ENCODE assay signal across 17 mouse cellular contexts in genomic region chr6:56027966-56028365, GRCm38 (mm10). TPM values are rescaled to one million over a fixed set of nuclear protein-coding genes. Genes with fewer than 3 reads are reported as not detected.
A peak's percentile ranks its signal among the peaks of the same experiment; 100 is the strongest.
DNase-seq lines count a peak whose midpoint lies in the region; ATAC-seq and TF ChIP-seq lines count a peak whose summit lies in the region.
"Had no signal": no experiment of that assay in that cellular context is flagged by ENCODE, and none has a peak within 500 bp of the region (broad histone marks: within the 10 kb centered on the region; RNA-seq: fewer than 3 reads in every experiment).

No protein-coding gene starts in this region.

- H3K4me1 ChIP-seq in lung, embryonic 14.5 days (ENCODE audit: insufficient read depth) = no peaks in the 10 kb centered on the region
- H3K4me1 ChIP-seq in forebrain, embryonic 16.5 days (replicated peaks; ENCODE audit: control insufficient read depth, insufficient read depth, low read length) = peaks cover 3% of the 10 kb centered on the region; the same call in 1 of the 2 replicates
- 0 out of 2 replicates have a peak, but pooled peaks cover 4% of the 10 kb centered on the region for H3K4me1 ChIP-seq in heart, embryonic 10.5 days
- H3K4me1 ChIP-seq: intestine, embryonic 15.5 days had no signal

- ATAC-seq in frontal cortex, adult (ENCODE audit: low TSS enrichment) = peak; percentile 82
- ATAC-seq in lung, embryonic 14.5 days (ENCODE audit: insufficient read depth) = no peak
- ATAC-seq in forebrain, embryonic 16.5 days = 0 out of 2 replicates have a peak, but pooled peaks have one; percentile 16
- ATAC-seq: CD4-positive, CD25-positive, alpha-beta regulatory T cell, adult 4 months; intestine, embryonic 15.5 days had no signal

- no peak overlapping the region for H3K9ac ChIP-seq in lung, embryonic 14.5 days
- no peak overlapping the region for H3K9ac ChIP-seq in forebrain, embryonic 16.5 days (replicated peaks; ENCODE audit: low read depth, low read length)
- H3K9ac ChIP-seq: heart, embryonic 12.5 days; intestine, embryonic 15.5 days had no signal

- WGBS in lung, embryonic 14.5 days = 74% methylated on average over 5 of the region's 5 CpGs
- 59% methylated on average over 5 of the region's 5 CpGs for WGBS in forebrain, embryonic 16.5 days
- whole genome bisulfite sequencing in heart, embryonic 10.5 days = 91% methylated on average over 5 of the region's 5 CpGs

- no peak overlapping the region for H3K4me3 ChIP-seq in lung, embryonic 14.5 days (ENCODE audit: low read depth, low read length)
- H3K4me3 ChIP-seq in forebrain, embryonic 16.5 days (replicated peaks; ENCODE audit: low read length) = no peak overlapping the region
- H3K4me3 ChIP-seq in heart, embryonic 10.5 days = no peak overlapping the region
- H3K4me3 ChIP-seq: heart, embryonic 12.5 days; intestine, embryonic 15.5 days; myocyte had no signal

- H3K4me2 ChIP-seq in lung, embryonic 14.5 days = no peak overlapping the region
- H3K4me2 ChIP-seq in forebrain, embryonic 16.5 days (ENCODE audit: low read length) = no peak overlapping the region
- H3K4me2 ChIP-seq: heart, embryonic 12.5 days; intestine, embryonic 15.5 days; liver, embryonic 11.5 days had no signal

- no peak for DNase-seq in frontal cortex, postnatal 14 days (ENCODE audit: low spot score in 2 of 2)
- peak; percentile 31 for DNase-seq in lung, embryonic 14.5 days
- DNase-seq in lung, postnatal 4 days = no peak
- DNase-seq in brain, adult 2 months (ENCODE audit: low read depth, low spot score) = peak; percentile 63
- DNase-seq in heart, embryonic 10.5 days (ENCODE audit: low spot score) = no peak
- DNase-seq: adrenal gland, postnatal 36 days; cerebellum, adult 11-12 months; gastrocnemius, postnatal 36 days; kidney, postnatal 10 days; right cerebral cortex, postnatal 14 days had no signal

- no peaks in the 10 kb centered on the region for H3K36me3 ChIP-seq in lung, embryonic 14.5 days (ENCODE audit: insufficient read depth)
- H3K36me3 ChIP-seq in forebrain, embryonic 16.5 days (ENCODE audit: control insufficient read depth, insufficient read depth) = no peaks in the 10 kb centered on the region
- no peaks in the 10 kb centered on the region for H3K36me3 ChIP-seq in heart, embryonic 10.5 days
- H3K36me3 ChIP-seq: heart, embryonic 12.5 days; intestine, embryonic 15.5 days had no signal

- H3K27me3 ChIP-seq in lung, embryonic 14.5 days (ENCODE audit: insufficient read depth, low read length) = no peaks in the 10 kb centered on the region
- H3K27me3 ChIP-seq in forebrain, embryonic 16.5 days (replicated peaks; ENCODE audit: control insufficient read depth, insufficient read depth, low read length) = no peaks in the 10 kb centered on the region
- H3K27me3 ChIP-seq in heart, embryonic 10.5 days (ENCODE audit: insufficient read depth, poor library complexity, severe bottlenecking) = no peaks in the 10 kb centered on the region
- H3K27me3 ChIP-seq: heart, embryonic 12.5 days; intestine, embryonic 15.5 days had no signal

- TF ChIP-seq CTCF in lung, embryonic 14.5 days (IDR thresholded peaks at IDR 0.05; ENCODE audit: low read depth) = no peak

- no peak overlapping the region for H3K27ac ChIP-seq in lung, embryonic 14.5 days (ENCODE audit: low read depth)
- H3K27ac ChIP-seq in forebrain, embryonic 16.5 days (ENCODE audit: low read length) = no peak overlapping the region
- no peak overlapping the region for H3K27ac ChIP-seq in heart, embryonic 10.5 days
- H3K27ac ChIP-seq: intestine, embryonic 15.5 days had no signal

- H3K9me3 ChIP-seq in lung, embryonic 14.5 days (ENCODE audit: low read depth, low read length) = no peaks in the 10 kb centered on the region
- no peaks in the 10 kb centered on the region for H3K9me3 ChIP-seq in forebrain, embryonic 16.5 days (ENCODE audit: control insufficient read depth, low read length)
- no peaks in the 10 kb centered on the region for H3K9me3 ChIP-seq in heart, embryonic 10.5 days
- H3K9me3 ChIP-seq: heart, embryonic 12.5 days; intestine, embryonic 15.5 days had no signal

RNA-seq across cellular contexts. Expression of gene Ppp1r17, which starts 10.7 kb away (rescaled TPM):
- polyA plus RNA-seq in lung, embryonic 14.5 days (2014; fragmentation: Nextera tagmentation; extraction: Ambion mirVana) = 0.58 TPM in 1 of 2 replicates, not detected in the other
- polyA plus RNA-seq in forebrain, embryonic 16.5 days (2015; fragmentation: Nextera tagmentation; extraction: Ambion mirVana) = 1.3 and 2.9 TPM in 2 replicates
- 17.6 and 25.4 TPM in 2 replicates for polyA plus RNA-seq in heart, embryonic 10.5 days (2016; fragmentation: Nextera tagmentation; extraction: Ambion mirVana)
- polyA plus RNA-seq: CD4-positive, CD25-positive, alpha-beta regulatory T cell, adult 4 months; myocyte had no signal

Comparison
In these comparisons a context has a peak if more than half of its experiments do, and no peak if none do; other contexts are left out.
1. DNase-seq: peak in lung, embryonic 14.5 days (single experiment) and brain, adult 2 months (single experiment); none in frontal cortex, postnatal 14 days (0 of 2), lung, postnatal 4 days (0 of 2) and heart, embryonic 10.5 days (single experiment).